Mouse (Mus musculus) brown adipose tissue, adult 24 weeks (tissue): ENCODE measurements around the gene Capg. TPM values are rescaled to one million over a fixed set of nuclear protein-coding genes. Genes with fewer than 3 reads are reported as not detected.

Experiments
- H3K27ac ChIP-seq: fragments of 200-500 bp; replicated peaks from 2 replicates; pipeline ENCODE4 v1.5.1; 2012; ENCODE audit warnings: low read depth, mild to moderate bottlenecking, low read length
- H3K4me1 ChIP-seq: fragments of 200-500 bp; 2 replicates; pipeline ENCODE4 v1.6.1; 2012; ENCODE audit warnings: low read length, mixed read lengths; ENCODE audit not compliant: control insufficient read depth, insufficient read depth, insufficient read length
- H3K4me3 ChIP-seq: fragments of 200-500 bp; 2 replicates; pipeline ENCODE4 v1.5.1; 2012; ENCODE audit warnings: low read depth, mild to moderate bottlenecking, low read length, moderate library complexity; ENCODE audit not compliant: insufficient read depth
- polyA plus RNA-seq: library from polyadenylated mRNA; stranded (reverse); fragments of >200 nt; gene quantifications from 2 replicates; pipeline ENCODE4 v1.2.4, GENCODE M21; 2012; ENCODE audit not compliant: missing spikeins, insufficient read depth, insufficient read length

The Capg gene
- polyA plus RNA-seq, 1 experiment, result 11.9 TPM

GRCm38 (mm10) chr6:72571826-72572225, 27.6 kb downstream of the Capg start:
- H3K4me3 ChIP-seq, result no peak overlapping the region
- H3K27ac ChIP-seq, result 0 out of 2 replicates have a peak overlapping the region, but pooled peaks have one; percentile 23
- no peaks in the 10 kb centered on the region for H3K4me1 ChIP-seq

- Histone ChIP-seq H3K4me3 (no peak overlapping the region), H3K4me1 (no peaks in the 10 kb centered on the region), H3K27ac (no peak overlapping the region; the same call in 1 of the 2 replicates)
These were observed 31.9 kb downstream of the Capg start for GRCm38 (mm10) chr6:72576041-72576440.

- Histone ChIP-seq H3K4me3 (no peak overlapping the region), H3K27ac (peak overlapping the region; percentile 95)
These were observed 37.6 kb downstream of the Capg start for GRCm38 (mm10) chr6:72581625-72582382.

DNA sequence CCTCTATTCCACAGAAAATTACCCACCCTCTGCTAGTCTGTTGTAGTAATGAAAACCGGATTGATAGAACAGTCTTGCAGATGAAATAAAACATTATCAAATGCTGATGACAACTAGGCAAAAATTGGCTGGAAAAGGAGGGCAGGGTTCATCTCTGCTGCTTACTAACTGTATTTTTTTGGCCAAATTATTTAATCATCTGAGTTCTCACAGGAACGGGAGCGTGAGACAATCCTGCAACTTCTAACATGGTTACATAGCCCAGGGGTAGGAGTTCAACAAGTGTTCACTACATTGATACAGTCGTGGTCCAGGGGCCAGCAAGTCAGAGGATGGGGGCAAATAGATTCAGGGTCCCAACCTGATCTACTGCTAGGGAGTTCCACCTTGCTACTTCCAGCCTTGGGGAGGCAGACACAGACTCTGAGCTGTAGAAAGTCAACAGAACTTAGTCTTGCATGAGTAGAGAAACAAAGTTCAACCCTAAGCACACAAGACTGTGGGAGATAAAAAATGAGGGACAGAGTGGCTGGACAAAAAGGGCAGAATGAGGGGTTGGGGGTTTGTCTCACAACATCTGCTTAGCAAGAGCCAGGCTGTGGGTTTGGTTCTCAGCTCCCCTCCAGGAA, 39.1 kb downstream of the Capg start:
- H3K27ac ChIP-seq, result peak overlapping the region; percentile 96
- H3K4me3 ChIP-seq, result no peak overlapping the region
- H3K4me1 ChIP-seq, result peaks cover 19% of the 10 kb centered on the region

More at GRCm38 (mm10) chr6:72581625-72582382, 37.6 kb downstream of the Capg start:
- H3K4me1 ChIP-seq, result peaks cover 19% of the 10 kb centered on the region

GRCm38 (mm10) chr6:72584154-72584553, 40.0 kb downstream of the Capg start:
- Histone ChIP-seq H3K4me3 (no peak overlapping the region), H3K4me1 (peaks cover 19% of the 10 kb centered on the region), H3K27ac (peak overlapping the region; percentile 96)

GRCm38 (mm10) chr6:72586701-72587100, 42.5 kb downstream of the Capg start:
- no peak overlapping the region for H3K4me3 ChIP-seq
- peak overlapping the region; percentile 9 for H3K27ac ChIP-seq
- H3K4me1 ChIP-seq, result peaks cover 16% of the 10 kb centered on the region

DNA sequence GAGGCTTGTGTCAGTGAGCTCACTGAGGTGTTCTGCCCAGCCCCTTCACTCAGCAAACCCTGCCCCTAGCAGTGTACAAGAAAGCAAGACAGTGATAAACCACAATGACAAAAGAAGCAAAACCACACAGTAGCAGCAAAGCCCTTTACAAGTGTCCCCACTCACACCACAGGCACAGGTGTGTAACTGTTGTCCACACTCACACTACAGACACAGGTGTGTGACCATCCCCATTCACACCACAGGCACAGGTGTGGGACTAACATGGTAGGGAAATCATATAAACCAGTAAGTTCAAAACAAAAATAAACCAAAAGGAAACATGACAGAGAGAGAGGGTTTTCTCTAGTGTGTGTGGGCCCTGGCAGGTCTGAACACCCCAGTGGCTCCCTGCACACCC, 44.1 kb downstream of the Capg start:
- H3K27ac ChIP-seq, result no peak overlapping the region
- no peak overlapping the region for H3K4me3 ChIP-seq
- H3K4me1 ChIP-seq, result peaks cover 10% of the 10 kb centered on the region; the same call in 1 of the 2 replicates

DNA sequence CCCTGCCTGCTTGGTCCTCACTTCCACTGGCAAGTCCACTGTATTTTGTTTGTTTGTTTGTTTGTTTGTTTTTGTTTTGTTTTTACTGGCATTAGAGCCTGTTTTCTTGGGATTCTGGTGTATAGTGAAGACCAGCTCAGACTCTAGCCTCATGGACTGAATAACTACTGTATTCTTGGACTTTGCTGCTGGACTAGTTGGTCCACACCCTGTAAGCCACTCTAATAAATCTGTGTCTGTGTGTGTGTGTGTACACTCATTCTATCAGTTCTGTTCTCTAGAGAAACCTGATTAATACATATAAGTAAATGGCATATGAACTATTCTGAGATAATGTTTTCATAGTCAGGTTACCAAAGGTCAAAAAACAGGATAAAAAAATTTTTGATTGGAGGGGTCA, 45.9 kb downstream of the Capg start:
- no peak overlapping the region for H3K4me3 ChIP-seq
- no peak overlapping the region for H3K27ac ChIP-seq
- H3K4me1 ChIP-seq, result peaks cover 2% of the 10 kb centered on the region; the same call in 1 of the 2 replicates

DNA sequence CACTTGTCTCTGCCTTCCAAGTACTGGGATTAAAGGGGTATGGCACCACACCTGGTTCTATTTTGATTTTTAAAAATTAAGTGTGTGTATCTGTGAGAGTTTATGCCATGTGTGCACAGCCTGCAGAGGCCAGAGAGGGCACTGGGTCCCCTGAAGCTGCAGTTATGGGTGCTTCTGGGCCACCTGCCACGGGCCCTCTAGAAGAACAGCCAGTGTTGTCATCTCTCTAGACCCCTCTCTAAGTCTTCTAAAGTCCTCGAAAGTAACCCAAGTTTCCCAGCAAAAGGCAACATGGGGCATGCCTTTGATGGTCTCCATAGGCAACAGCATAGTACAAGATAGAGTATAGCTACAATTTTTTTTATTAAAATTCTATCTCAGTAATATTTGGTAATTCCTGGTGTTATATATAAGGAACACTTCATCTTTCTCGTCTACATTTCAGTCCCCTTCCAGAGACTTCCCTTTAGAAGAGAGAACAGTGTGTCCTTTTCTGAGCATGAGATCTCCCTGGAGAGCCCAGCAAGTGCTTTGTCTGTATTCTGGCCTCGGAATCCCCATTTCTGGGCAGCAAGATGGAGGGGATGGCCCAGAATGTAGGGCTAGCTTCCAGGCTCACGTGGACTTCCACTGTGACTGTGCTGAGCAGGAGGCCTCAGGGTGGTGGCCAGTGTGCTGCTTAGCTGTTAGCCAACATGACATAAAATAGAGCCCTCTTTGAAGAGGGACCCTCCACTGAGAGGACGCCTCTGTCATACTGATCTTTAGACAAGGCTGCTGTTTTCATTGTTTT, 49.0 kb downstream of the Capg start:
- peaks cover 2% of the 10 kb centered on the region; the same call in 1 of the 2 replicates for H3K4me1 ChIP-seq
- H3K4me3 ChIP-seq, result no peak overlapping the region
- H3K27ac ChIP-seq, result peak overlapping the region; percentile 67

DNA sequence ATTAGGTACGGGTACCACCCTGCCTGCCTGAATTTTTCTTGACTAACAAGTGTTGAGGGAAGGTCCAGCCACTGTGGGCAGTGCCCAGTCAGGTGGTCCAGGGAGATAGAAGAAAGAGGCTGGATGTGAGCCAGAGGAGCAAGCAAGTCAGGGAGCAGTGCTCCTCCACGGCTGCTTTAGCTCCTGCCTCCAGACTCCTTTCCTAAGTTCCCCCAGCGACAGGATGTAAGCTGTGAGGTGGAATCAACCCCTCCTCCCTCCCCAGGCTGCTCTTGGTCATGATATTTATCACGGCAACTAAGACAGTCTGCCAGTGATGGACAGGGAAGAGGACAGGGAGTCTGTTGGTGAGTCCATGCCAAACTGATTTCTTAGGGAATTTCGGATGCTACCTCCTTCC, 49.7 kb downstream of the Capg start:
- Histone ChIP-seq H3K4me1 (peaks cover 2% of the 10 kb centered on the region; the same call in 1 of the 2 replicates), H3K4me3 (no peak overlapping the region), H3K27ac (peak overlapping the region; percentile 67)

DNA sequence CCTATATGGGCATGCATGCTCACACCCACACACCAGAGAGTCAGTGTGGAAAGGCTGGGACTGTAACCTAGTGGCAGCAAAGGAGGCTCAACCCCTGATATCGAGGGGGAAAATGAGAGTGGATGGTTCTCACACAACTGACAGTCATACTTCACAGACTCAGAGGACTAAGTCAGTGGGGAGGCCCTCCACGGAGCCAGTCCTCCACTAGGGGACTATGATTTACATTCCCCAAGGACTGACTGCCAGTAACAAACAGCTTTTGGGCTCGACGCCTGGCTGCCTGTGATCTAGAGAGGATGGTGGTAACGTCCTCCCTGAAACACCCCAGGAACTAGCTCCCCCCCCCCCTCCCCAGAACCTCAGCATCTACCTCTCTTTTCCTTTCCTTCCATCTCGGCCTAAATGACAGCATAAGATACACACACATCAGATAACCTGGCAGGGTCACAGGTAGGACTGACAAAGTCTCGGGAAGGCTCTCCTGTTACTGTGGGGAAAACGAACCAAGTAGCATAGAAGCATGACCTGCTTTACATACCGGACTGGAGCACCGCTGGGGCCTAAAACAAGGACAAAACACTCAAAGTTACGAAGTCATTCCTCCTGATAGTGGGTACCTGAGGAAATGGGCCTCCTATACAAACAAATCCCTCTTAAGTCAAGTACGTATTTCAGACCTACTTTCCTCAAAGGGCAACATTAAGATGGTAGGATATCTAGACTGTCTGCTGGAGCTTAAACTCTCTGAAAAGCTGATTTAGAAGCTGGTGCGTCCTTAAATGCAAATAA, 53.1 kb downstream of the Capg start:
- H3K4me1 ChIP-seq, result peaks cover 2% of the 10 kb centered on the region; the same call in 1 of the 2 replicates
- peak overlapping the region; percentile 76 for H3K27ac ChIP-seq
- H3K4me3 ChIP-seq, result peak overlapping the region; percentile 87

- H3K4me1 ChIP-seq, result no peaks in the 10 kb centered on the region
- H3K4me3 ChIP-seq, result peak within 1 kb of the TSS; percentile 87
- H3K27ac ChIP-seq, result peak within 1 kb of the TSS; percentile 80
These were observed 54.0 kb downstream of the Capg start, which contains the start of the genes Elmod3 and Retsat for GRCm38 (mm10) chr6:72597956-72598753. Gene Elmod3, minus strand, starts transcription at chr6:72598413. Gene Retsat, plus strand, starts transcription at chr6:72598475.

DNA sequence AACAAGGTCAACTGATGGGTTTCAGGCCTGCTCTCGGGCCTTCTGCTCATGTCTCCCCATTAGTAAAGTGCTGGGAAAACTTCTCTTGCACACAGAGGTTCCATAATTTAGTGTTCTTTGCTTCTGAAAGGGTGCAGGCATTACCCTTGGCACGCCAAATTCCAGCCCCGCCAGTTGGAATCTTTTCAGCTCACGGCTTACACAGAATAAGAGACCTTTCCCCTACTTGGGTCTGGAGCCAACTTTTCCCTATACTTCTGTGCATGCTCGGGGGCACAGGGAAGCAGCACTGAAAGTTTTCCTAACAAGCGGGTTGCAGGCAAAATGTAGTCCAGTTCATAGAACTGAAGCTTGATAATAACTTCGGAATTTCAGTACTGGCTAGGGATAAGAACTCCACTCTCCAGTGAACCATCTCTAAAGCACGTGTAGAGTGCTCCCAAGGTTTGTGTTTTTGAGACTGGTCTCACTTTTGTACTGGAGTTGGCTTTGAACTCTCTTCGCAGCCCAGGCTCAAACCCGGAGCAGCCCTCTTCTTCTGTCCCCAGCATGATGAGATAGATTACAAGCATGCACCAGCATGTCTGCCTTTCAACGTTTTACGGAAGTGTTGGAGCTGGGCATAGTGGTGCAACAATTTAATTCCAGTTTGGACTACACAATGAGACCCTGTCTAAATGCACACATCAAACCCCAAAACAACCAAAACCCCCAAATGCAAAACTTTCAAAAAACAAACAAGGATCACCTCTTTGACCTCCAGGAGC, 54.8 kb downstream of the Capg start:
- Histone ChIP-seq H3K4me1 (no peaks in the 10 kb centered on the region), H3K4me3 (peak overlapping the region; percentile 67), H3K27ac (peak overlapping the region; percentile 80)
